Mouse (Mus musculus): ENCODE measurements around the gene Mapk1ip1.

Mapk1ip1 gene

DNA sequence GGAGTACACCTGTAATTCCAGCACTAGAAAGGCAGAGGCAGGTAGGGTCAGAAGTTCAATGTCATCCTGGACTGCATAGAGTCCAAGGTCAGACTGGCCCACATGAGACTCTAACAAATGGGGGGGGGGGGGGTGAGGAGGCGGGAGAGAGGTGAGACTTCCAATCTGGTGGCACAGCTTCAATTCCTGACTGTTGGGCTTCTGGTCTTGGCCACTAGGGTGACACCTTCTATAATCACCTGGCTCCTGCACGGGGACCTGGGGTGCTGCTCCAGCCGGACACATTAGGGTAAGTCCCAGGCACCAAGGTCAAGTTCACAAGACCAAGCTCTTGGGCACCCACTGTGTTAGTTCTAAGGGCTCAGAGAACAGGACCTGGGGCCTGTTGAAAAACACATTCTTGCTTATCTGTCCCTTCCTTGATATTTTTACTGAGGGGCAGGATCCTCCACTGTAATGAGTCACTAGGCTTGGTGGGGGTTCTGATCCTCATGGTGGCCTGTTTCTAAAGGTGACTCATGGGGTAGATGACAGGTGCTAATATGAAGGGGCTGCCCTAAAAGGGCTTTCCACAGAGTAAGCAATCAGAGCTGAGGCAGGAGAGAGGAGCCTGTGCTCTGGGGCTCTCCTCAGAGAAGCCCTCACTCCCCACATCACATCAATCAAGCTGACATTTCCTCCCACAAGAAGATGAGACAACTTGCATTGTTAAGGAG is 4.5 kb downstream of the Mapk1ip1 start:
- in situ Hi-C loops (cut with MboI, MseI): loop anchor here (5.0 kb wide), 1 partner anchor 81 kb away; no protein-coding TSS in a partner anchor

DNA sequence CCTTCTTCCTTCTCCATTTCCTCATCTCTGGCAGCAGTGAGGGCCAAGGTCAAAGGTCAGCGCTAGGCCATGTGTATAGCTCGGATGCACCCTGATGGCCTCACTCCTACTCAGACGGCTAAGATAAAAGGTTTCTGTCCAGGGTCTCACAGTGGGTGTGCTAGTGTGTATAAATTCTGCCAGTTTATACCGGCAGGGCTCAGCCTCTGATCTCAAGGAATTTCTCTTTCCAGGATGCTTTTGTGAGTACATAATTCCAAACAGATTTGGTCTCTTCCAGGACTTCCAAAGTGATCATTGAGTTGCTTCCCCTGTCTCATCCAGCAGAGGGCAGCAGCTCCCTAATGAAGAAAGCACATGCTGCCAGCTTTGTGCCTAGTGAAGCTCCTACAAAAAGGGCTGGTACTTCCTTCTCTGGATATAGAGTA is 5.5 kb downstream of the Mapk1ip1 start:
- in situ Hi-C loops (cut with MboI, MseI): loop anchor here (5.0 kb wide), 1 partner anchor 82 kb away; no protein-coding TSS in a partner anchor

DNA sequence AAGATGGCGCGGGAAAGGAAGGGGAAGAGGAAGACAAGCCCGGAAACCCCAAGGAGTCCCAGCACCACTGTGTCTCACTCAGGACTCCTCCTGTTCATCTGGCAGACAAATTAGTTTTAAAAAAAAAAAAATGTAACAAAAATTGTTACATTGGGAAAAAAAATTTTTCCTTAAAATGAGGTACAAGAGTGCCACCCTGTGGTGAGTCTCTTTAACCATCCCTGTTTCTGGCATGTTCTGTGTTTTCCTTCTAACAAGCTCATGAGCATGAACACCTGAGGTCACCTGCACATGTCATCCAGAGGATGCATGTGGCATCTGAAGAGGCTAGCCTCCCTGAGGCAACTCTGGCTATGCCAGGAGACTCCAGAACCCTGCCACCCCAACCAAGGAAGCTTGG is 11.0 kb downstream of the Mapk1ip1 start:
- in situ Hi-C loops (cut with MboI, MseI): loop anchor here (5.0 kb wide), 1 partner anchor 1358 kb away; no protein-coding TSS in a partner anchor

DNA sequence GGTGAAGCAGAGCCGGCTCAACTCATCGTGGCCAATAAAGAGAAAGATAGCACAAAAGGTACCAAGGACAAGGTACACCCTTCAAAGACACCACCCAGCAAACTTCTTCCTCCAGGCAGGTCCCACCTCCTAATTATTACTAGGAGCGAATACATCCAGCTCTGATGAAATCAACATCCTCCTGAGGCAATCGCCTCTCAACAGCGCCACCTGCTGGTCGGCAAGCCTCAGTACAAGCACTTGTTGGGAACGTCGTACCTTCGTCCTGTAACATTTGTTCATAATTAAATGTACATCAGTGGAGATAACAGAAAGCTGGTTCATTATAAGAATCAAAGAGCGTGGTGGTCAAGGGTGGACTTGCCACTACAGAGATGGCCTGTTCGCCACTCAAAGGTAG is 18.3 kb downstream of the Mapk1ip1 start:
- in situ Hi-C loops (cut with MboI, MseI): no loop called here

DNA sequence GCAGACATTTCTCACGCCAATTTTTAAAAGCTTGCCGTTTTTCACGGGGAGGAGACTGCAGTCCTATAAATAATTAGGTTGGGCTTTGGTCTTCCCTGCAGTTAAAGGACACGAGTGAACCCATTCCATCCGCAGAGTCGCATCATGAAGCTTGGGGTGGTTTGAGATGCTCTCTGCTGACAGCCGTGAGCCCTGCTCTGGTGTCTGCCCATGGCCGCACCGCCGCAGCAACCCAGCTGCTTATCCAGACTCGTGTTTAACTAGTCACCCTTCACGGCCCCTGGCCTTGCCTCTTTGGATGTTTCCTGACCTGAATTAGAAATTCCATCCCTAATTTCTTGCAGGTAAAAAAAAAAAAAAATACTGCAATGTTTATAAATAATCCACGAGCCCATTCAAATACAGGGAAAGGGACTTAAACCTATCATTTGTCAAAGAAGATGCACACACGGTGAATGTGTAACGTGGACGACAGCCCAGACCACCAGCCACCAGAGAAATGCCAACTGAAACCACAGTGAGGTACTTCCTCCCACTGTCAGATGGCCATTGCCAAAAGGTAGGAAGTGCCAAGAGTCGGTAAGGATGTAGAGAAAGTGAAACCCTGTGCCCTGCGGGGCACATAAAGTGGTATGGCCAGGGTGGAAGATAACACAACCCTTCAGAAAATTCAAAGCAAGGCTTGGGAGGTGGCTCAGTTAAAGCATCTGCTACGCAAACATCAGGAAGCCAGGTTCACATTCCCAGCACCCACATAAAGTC is 20.9 kb downstream of the Mapk1ip1 start:
- in situ Hi-C loops (cut with MboI, MseI): no loop called here

DNA sequence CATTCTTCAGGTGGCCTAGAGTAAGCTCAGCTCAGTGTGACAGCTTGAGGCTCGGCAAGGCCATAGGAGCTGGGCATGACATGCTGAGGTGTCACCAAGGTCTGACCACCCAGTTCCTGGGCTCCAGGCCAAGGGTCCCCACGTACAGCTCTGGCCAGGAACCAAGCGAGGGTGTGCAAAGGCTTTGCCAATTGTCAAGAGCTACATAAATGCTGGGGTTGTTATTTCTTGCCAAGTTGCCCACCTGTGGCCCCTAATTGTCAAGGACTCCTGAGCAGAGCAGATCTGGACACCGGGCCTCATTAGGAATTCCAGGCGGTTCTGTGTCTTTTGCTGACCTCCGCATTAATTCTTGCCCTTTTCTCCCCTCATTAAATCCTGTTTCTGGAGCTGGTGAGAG is 21.6 kb downstream of the Mapk1ip1 start:
- in situ Hi-C loops (cut with MboI, MseI): no loop called here

DNA sequence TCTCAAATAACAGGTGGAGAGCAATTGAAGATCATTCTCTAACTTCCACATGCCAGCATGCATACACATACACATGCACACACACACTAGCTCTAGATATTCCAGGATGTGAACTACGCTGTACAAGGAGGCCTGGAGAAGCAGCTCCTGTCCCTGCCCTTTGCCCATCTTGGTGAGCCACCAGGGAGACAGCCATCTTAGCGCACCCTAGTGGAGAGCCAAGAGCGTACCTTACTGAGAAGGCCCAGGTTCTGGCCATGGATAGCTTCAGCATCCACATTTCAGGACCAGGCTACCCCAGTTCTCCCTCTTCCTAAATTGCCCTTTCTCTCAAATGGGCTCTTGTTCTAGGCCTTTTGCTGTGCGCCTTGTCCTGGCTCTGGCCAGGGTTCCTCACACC is 27.8 kb downstream of the Mapk1ip1 start:
- in situ Hi-C loops (cut with MboI, MseI): no loop called here

DNA sequence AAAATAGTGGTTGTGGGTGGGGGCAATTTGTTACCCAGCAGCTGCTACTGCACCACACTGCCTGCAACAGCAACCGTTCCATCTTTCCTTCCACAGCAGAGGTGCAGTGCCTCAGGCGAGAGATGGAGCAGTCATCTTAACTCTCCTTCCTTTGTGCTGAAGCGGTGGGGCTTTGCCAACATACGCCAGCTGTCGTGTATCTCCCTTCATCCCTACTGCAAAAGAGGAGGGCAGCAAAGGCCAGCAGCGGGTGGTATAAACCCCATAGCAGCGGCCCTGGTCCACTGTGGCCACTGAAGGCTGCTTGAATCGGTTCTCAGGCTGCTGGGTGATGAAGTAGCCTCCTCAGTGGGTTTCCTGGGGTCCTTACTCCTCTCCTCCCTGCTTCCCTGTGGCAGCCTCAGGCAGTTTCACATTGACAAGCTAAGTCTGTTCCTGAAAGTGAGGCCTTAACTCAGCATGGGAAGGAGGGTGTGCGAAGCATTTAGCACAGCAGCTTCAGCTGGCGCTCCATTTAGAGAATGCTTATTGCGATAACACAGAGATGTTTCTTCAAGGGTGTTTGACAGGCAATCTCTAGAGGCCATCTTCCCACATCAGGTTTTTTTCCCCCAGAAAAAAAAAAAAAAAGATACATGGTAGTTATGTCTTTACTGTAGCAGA is 32.7 kb downstream of the Mapk1ip1 start:
- in situ Hi-C loops (cut with MboI, MseI): no loop called here

DNA sequence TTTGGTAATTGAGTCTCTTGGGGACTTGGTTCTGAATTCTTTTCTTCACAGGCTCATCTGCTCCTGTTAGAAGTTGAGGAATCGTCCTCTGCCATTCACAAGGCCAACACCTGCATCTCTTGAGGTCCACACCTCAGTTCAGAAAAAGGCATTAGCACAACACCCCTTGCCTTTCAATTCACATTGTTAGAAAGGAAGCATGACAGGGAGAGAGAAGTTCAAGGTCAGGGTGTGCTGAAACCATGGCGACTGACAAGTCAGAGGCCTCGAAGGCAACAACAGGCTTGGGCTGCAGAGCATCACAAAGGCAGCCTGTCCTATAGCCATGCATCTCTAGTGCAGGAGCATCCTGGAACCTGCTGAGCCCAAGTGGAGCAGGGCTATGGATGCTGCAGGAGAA is 38.9 kb downstream of the Mapk1ip1 start:
- in situ Hi-C loops (cut with MboI, MseI): no loop called here

DNA sequence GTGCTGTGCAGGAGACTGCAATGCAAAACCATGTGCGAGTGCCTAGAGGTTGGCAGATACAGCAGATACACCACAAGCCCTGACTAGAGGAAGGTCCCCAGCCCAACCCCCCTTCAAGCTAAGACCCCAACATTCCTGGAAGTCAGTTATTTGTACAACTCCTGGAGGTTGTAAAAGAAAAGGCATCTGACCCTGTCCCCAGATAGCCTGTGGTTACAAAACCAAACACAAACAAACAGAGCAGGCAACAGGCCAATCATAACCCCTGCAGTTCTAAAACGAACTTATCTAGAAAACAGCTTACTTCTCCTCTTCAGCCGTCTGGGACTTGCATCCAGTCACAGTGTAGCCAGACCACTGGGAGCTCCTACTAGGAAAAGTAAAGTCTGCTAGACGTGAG is 42.7 kb downstream of the Mapk1ip1 start:
- in situ Hi-C loops (cut with MboI, MseI): no loop called here

DNA sequence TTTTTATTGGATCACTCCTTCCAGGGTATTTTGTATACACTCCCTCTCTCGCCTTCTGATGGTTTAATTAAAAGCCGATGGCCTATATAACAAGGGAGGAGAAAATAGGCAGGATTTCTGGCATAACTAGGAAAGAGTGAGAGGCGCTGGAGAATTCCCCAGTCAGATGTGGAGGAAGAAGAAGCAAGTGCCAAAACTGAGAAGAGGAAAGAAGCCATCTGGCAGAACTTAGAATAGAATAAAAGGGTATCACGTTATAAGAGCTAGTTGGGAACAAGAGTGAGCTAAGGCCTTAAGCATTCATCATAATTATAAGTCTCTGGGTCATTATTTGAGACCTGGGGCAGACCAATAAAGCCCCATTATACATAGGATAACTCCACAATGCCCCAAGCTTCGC is 58.0 kb downstream of the Mapk1ip1 start:
- in situ Hi-C loops (cut with MboI, MseI): no loop called here
